Mouse (Mus musculus) right cerebral cortex, postnatal 25 days (tissue): ENCODE results near the gene Trpc7.

ENCODE experiments used
- DNase-seq: peaks from one replicate; pipeline ENCODE4 v3.0.0; 2022

Trpc7 gene

DNA sequence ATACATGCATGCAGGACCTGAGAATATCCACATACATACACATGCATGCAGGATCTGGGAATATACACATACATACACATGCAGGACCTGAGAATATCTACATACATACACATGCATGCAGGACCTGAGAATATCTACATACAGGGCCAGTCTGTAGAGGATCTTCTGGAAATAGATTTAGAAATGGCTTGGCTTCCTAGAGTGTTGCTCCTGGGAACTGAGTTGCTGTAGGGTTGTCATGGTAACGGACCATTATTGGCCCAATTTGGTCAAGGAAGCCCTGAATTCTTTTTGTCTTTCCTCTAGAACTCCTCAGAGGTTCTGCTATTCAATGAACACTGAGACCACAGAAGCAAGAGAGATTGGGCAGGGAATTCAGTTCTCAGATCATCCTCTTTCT lies 113.2 kb downstream of the Trpc7 start:
- DNase-seq = no peak

GRCm38 (mm10) chr13:56781697-56782096 lies 114.1 kb downstream of the Trpc7 start:
- no peak for DNase-seq

GRCm38 (mm10) chr13:56780746-56781469 lies 114.9 kb downstream of the Trpc7 start:
- no peak for DNase-seq

DNA sequence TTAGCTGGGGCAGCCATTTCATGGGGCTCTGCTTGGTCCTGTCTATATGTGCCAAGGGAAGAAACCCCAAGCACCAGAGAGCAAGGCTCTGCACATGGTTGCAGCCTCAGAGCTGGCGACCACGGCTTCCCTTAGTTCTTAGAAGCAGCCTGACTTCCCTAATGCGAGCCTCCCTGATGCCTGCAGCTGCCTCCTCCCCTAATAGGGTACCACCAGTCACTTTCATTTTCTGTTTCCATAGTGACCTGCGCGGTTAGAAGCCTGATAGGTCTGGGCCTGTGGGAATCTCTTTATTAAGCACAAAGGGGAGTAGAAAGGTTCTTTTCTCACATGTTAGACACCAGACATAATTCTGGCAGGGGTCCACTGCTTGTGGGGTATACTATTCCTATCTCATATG lies 121.5 kb downstream of the Trpc7 start:
- no peak for DNase-seq

DNA sequence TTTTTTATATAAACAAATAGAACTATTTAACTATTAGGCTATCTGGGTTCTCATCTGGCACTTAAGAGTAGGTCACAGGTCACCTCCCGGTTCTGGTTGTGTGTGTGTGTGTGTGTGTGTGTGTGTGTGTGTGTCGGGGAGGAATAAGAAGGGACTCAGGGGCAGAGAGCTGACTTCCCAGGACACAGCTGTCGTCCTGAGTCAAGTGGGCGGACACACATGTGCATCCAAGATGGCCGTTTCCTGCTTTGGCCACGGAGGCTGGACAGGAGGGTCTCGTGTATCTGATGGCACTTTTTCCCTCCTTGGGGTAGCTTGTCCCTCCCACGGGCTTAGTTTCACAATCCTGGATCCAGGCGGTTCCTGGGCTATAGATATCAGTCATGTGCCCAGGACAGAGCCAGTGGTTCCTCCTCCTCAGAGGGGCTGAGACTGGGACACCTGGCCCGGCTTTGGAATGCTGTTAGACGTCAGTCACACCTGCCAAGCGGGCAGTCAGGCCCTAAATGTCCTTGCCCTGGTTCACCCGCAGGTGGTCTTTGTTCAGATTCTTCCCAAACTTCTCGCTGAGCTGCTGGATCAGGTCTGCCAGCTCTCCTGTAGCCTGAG lies 122.4 kb downstream of the Trpc7 start:
- DNase-seq = no peak

DNA sequence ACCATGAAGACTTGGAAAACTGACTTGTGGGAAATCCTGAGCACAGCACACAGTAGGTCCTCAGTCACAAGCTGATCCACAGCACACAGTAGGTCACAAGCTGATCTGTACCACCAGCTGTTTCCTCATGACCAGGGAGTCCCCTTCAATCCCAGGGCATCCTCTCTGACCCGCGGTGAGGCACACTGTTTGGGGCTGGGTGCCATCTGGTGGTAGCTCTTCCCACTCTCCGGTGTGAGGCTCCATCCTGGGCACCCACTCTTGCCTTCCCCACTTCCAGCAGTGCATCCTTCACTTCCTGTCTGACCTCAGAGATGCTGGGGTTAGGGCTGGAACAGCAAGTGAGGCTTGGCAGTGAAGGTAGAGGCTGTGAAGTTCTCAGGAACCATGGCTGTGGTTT lies 123.2 kb downstream of the Trpc7 start:
- DNase-seq = no peak

DNA sequence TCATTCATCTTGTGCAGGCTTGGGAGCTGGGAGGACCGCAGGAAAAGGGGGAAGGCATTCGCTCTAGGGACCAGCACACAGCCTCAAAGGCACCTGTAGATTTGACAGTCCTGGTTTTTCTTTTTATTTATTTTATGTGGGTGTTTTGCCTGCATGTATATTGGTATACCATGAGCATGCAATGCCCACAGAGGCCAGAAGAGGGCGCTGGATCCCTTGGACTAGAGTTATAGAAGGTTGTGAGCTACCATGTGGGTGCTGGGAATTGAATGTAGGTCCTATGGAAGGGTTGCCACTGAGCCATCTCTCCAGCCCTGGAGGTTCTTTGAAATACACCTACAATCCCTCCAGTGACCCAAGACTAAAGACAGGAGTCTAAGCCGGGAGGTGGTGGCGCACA lies 125.0 kb downstream of the Trpc7 start:
- no peak for DNase-seq

DNA sequence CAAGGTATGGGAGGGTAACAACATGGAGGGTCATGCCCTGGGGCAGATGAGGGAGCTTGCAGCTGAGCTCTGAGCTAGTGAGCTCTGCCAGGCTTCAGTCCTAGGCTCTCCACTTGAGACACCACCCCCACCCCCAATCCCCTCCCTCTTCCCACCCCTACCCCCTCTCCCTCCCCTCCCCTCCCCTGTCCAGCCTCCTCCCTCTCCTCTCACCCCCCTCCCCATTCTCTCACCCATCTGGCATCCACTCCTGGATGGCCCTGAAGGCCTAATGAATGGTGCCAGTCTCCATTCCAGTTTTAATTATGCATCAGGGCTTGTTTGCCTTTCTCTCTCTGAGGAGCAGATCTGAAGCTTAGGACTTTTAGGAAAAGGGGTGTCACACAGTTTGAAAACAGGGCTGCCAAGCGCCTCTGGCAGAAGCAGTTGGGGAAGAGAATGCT lies 125.6 kb downstream of the Trpc7 start:
- no peak for DNase-seq

DNA sequence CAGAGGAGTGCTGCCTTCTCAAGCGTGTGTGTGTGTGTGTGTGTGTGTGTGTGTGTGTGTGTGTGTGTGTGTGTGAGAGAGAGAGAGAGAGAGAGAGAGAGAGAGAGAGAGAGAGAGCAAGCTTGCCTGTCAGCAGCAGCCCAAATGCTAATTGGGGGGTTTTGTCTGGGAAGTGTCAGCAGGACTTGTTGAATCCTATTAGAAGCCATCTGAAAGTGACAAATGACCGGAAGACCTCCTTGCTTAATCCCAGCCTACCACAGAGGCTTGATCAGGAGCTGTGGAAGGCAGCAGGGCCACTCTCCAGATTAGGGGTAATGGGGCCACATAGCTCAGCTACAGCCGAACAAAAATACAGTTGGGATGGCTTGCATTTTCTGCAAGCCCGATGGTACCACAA lies 126.4 kb downstream of the Trpc7 start:
- no peak for DNase-seq

DNA sequence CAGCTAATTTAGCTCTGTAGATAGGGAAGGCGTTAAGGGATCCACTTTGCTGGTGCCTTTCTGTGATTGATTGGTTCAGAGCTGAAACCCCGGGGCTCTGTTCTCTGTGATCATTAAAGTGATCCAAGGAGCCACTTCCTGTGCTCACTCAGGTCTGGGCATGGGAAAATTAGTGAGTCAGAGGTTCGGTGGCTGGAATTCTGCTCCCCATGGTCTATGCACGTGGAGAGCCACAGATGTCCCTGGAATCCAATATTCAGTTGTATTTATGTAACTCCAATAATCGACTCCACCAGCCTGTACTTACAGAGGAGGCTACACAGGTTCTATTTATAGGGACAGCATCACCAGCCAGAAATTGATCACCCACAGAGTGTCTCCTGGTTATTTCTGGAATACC lies 129.6 kb downstream of the Trpc7 start:
- DNase-seq = no peak

GRCm38 (mm10) chr13:56765284-56766032 lies 130.3 kb downstream of the Trpc7 start:
- DNase-seq = no peak

GRCm38 (mm10) chr13:56762446-56763229 lies 133.2 kb downstream of the Trpc7 start:
- no peak for DNase-seq

DNA sequence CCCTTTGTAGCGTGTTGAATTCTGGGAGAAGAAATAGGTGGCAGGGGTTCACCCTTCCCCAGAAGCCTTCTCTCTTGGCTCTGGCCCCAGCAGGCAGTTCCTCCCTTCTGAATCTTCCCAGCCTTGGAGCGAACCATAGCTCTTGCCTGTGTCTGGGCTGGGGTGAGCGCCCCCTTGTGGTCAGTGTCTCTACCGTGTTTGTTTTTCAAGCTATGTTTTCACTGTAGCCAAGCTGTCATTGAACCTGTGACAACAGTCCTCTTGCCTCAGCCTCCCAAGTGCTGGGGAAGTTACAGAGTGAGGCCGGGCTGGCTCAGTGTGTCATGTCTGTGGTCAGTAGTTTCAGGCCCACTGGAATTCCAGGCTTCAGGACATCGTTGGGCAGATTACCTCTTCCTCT lies 137.3 kb downstream of the Trpc7 start:
- no peak for DNase-seq

- no peak for DNase-seq
Observed at GRCm38 (mm10) chr13:56757201-56757600, 138.6 kb downstream of the Trpc7 start.

DNA sequence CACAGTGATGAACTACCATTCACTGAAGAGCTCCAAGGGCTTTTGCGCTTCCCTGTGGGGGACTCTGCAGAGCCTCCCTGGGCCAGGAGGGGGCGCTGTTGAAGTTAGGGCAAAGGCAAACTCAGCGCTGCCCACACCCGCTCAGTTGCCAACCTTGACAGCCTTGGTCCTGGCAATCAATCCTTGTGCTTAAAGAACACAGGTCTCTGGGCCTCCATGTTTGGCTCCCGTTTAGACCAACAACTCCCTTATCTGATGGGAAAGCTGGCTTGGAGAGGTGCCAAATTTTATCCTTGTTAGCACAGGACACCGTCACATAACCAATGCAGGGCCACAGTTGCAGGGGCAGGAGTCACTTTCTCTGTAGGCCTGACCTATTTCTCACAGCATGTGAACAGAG lies 139.9 kb downstream of the Trpc7 start:
- DNase-seq = no peak

DNA sequence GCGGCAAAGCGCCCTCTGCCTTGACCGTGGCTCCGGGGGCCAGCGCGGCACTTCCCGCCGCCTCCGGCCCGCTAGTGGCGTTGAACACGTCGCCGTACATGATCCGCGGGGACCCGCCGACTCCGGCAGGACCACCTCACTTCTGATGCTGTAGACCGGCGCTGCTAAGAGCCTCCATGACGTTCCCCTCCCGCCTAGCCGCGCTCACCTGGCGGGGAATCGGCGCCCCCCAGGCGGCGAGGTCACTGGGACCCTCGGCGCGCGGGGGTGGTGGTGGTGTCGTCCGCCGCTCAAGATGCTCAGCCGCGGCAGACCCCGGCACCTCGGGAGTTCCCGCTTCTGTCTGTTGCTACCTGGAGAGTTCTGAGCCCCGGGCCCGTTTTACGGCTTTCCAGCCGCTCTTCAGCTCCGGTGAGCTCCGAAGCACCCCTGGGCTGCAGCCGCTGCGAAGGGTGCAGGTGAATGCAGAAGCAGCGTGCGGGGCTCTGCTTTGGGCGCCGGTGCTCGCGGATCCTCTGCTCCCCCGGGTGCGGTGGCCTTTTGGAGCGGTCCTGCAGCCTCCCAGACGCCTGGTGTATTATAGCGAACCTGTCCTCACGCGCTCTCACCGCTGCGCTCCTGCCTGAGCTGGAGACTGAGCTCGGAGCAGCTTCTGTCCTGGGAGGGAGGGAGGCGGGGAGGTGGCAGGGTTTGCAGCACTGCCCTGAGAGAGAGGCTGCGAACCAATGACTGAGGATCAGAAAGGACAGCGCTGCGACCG lies 142.4 kb downstream of the Trpc7 start, which contains the start of gene Gm45623:
Gene Gm45623, minus strand, starts transcription at position 636 of the 760 bp plus-strand sequence.
- no peak for DNase-seq

- no peak for DNase-seq
Observed at GRCm38 (mm10) chr13:56752474-56753191, 143.2 kb downstream of the Trpc7 start.

- no peak for DNase-seq
Observed at GRCm38 (mm10) chr13:56751774-56752173, 144.0 kb downstream of the Trpc7 start.

DNA sequence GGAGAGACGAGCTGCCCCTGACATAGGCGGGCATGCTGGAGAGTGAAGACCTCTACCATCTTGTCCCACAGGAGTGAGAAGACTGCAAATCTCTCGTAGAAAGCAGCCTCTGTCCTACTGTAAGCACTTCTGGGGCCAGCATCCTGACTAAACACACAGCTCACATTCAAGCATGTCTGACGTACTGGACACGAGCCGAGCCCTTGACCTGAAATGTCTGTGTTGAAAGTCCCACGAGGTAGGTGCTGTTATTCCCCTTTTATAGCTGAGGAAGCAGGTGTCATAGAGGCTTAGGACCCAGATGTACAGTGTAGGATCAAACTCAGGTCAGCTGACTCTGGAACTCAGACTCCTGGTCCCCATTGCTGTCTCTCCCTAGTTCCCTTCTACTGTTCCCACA lies 146.4 kb downstream of the Trpc7 start:
- DNase-seq = no peak

GRCm38 (mm10) chr13:56747554-56747953 lies 148.2 kb downstream of the Trpc7 start:
- no peak for DNase-seq

DNA sequence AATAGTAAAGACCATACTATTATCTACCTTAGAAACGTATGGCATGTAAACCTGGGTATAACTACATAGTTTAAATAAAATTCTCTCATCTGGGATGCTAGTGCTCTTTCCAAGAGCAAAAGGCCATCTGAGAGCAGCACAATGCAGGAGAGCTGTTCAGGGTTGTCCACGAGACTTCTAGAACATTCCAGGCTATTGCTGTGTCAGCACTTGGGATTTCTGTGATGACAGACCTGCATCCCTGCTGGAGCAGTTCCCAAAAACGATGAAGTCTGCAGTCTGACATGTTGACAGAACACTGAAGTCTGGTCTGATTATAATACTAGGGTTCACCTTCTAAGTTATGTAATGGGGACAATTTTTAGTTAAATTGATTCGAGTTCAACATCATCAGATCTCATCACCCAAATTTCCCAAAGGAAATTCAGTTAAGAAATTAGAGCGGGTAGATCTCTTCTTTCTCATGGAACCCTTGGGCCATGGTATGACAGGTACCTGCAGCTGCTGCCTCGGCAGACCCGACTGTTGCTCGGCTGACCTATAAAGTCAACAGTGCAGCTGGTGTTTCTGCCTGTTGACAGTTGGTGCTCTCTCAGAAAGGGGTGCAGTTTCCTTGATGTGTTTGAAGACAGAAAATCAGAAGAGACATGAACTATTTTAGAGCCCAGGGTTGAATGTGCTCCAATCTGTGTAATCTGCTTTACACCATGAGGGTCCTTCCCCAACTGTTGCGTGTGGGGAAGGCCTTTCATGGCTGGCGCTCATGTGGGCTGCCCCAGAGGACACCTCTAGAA lies 148.9 kb downstream of the Trpc7 start:
- DNase-seq = no peak
